Mouse (Mus musculus): ENCODE measurements around the gene Tjp1.

The Tjp1 gene

GRCm38 (mm10) chr7:65424519-65424918 lies 103.1 kb downstream of the Tjp1 start:
- no peak for DNase-seq

GRCm38 (mm10) chr7:65422456-65422855 lies 105.1 kb downstream of the Tjp1 start:
- no peak for DNase-seq

GRCm38 (mm10) chr7:65421451-65421850 lies 106.1 kb downstream of the Tjp1 start:
- DNase-seq, result no peak

- no peak for DNase-seq
These were observed 107.7 kb downstream of the Tjp1 start for GRCm38 (mm10) chr7:65419926-65420325.

- no peak for DNase-seq
These were observed 108.6 kb downstream of the Tjp1 start for GRCm38 (mm10) chr7:65419012-65419411.

GRCm38 (mm10) chr7:65418366-65418911 lies 109.1 kb downstream of the Tjp1 start:
- DNase-seq, result peak; percentile 12

- DNase-seq, result peak; percentile 20
These were observed 110.1 kb downstream of the Tjp1 start for GRCm38 (mm10) chr7:65417231-65418100.

GRCm38 (mm10) chr7:65416506-65416905 lies 111.1 kb downstream of the Tjp1 start:
- DNase-seq, result no peak

- DNase-seq, result no peak
These were observed 113.3 kb downstream of the Tjp1 start for GRCm38 (mm10) chr7:65413946-65414945.

GRCm38 (mm10) chr7:65410668-65411067 lies 116.9 kb downstream of the Tjp1 start:
- no peak for DNase-seq

- no peak for DNase-seq
These were observed 121.2 kb downstream of the Tjp1 start for GRCm38 (mm10) chr7:65406427-65406826.

GRCm38 (mm10) chr7:65402516-65402915 lies 125.1 kb downstream of the Tjp1 start:
- no peak for DNase-seq

- no peak for DNase-seq
These were observed 126.0 kb downstream of the Tjp1 start for GRCm38 (mm10) chr7:65401622-65402021.

- DNase-seq, result no peak
These were observed 131.7 kb downstream of the Tjp1 start for GRCm38 (mm10) chr7:65395891-65396290.

- no peak for DNase-seq
These were observed 132.4 kb downstream of the Tjp1 start for GRCm38 (mm10) chr7:65395166-65395565.

GRCm38 (mm10) chr7:65394672-65395071 lies 132.9 kb downstream of the Tjp1 start:
- DNase-seq, result no peak

GRCm38 (mm10) chr7:65393704-65394452 lies 133.7 kb downstream of the Tjp1 start:
- no peak for DNase-seq

GRCm38 (mm10) chr7:65392986-65393385 lies 134.6 kb downstream of the Tjp1 start:
- DNase-seq, result no peak

- DNase-seq, result no peak
These were observed 138.0 kb downstream of the Tjp1 start for GRCm38 (mm10) chr7:65389539-65389938.

GRCm38 (mm10) chr7:65388243-65389013 lies 139.2 kb downstream of the Tjp1 start:
- DNase-seq, result peak; percentile 26

GRCm38 (mm10) chr7:65387560-65388175 lies 139.9 kb downstream of the Tjp1 start:
- no peak for DNase-seq
